Mouse (Mus musculus) stomach, embryonic 15.5 days (tissue): ENCODE data around the gene Nop56. TPM values are rescaled to one million over a fixed set of nuclear protein-coding genes. Genes with fewer than 3 reads are reported as not detected.
A peak's percentile ranks its signal among the peaks of the same experiment; 100 is the strongest.

Experiments used
- ATAC-seq: fragments of 200-750 bp; cut with Nextera tagmentation; 2 replicates; pipeline ENCODE4 v1.8.0; 2017; ENCODE audit warnings: low read depth, moderate number of reproducible peaks, moderate TSS enrichment; ENCODE audit not compliant: insufficient read depth, low FRiP score
- H3K27ac ChIP-seq: fragments of 300-500 bp; sonication (generic); 2 replicates; pipeline ENCODE4 v1.5.1; 2015; ENCODE audit warnings: mild to moderate bottlenecking, inconsistent platforms
- H3K27me3 ChIP-seq: fragments of 300-500 bp; sonication (generic); replicated peaks from 2 replicates; pipeline ENCODE4 v1.6.1; 2015; ENCODE audit warnings: inconsistent platforms
- H3K36me3 ChIP-seq: fragments of 300-500 bp; sonication (generic); 2 replicates; pipeline ENCODE4 v1.6.1; 2015; ENCODE audit warnings: inconsistent platforms
- H3K4me1 ChIP-seq: fragments of 300-500 bp; sonication (generic); 2 replicates; pipeline ENCODE4 v1.6.1; 2015; ENCODE audit warnings: inconsistent platforms
- H3K4me2 ChIP-seq: fragments of 300-500 bp; sonication (generic); 2 replicates; pipeline ENCODE4 v1.6.1; 2015; ENCODE audit warnings: mild to moderate bottlenecking, inconsistent platforms
- H3K4me3 ChIP-seq: fragments of 300-500 bp; sonication (generic); replicated peaks from 2 replicates; pipeline ENCODE4 v1.5.1; 2015; ENCODE audit warnings: inconsistent platforms
- H3K9ac ChIP-seq: fragments of 300-500 bp; sonication (generic); 2 replicates; pipeline ENCODE4 v1.6.1; 2015; ENCODE audit warnings: inconsistent platforms
- H3K9me3 ChIP-seq: fragments of 300-500 bp; sonication (generic); 2 replicates; pipeline ENCODE4 v1.6.1; 2016; ENCODE audit warnings: inconsistent platforms
- WGBS: fragments of 180-500 bp; shearing (Covaris S2); methylation state at CpG from one replicate; pipeline ENCODE4 v1.1.7; 2015; 5-methylcytosine and 5-hydroxymethylcytosine counted together
- polyA plus RNA-seq: library from polyadenylated mRNA; unstranded; fragments of >200 nt; fragmentation: Nextera tagmentation; extraction: Ambion mirVana; gene quantifications from 2 replicates; pipeline ENCODE4 v1.2.1, GENCODE M21; 2015

The Nop56 gene
- polyA plus RNA-seq, 1 experiment from 2014 or later: 287 TPM

DNA sequence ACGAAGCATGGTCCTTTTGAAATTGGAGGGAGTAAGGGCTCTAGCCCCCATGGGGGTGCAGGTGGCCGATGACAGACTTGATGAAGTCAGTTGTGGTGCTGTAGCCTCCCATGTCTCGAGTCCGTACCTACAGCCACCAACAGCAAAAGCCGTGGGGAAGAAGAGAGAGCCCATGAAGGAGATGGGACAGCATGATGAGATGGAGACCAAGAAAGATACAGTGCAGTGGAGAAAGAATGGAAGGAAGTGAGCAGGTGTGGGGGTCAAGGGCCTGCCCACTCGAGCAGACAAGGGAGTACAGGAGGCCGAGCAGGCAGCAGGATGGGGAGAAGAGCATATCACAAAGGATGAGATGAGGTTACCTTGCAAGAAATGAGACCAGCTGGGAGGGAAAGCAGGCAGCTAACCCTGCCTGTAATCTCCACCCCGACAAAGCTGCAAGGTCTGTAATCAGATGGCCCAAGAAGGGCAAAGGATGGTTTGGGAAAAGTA lies 5.4 kb downstream of the Nop56 start:
- 41% methylated on average over 8 of the region's 8 CpGs for WGBS
- Histone ChIP-seq H3K9ac (no peak overlapping the region), H3K36me3 (peaks cover 57% of the 10 kb centered on the region), H3K27ac (no peak overlapping the region), H3K4me2 (no peak overlapping the region), H3K4me3 (no peak overlapping the region), H3K9me3 (no peaks in the 10 kb centered on the region), H3K4me1 (peaks cover 27% of the 10 kb centered on the region), H3K27me3 (no peaks in the 10 kb centered on the region)
- ATAC-seq: no peak

DNA sequence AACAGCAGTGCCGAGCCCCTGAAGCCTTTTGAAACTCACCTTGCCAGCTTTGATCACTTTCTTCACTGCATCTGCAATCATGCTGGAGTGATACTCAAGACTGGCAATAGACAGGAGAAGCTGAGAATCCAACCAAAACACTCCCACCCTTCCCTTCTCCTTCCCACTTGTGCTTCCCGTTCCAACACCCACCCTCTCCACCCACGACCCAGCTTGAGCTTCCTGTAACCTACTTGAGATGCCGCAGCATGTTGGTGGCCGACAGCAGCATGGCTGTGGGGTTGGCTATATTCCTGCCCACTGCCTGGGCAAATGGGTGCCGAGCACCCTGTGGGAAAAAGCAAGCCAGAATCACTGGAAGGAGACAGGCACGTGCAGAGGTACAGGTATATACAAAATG lies 6.0 kb downstream of the Nop56 start:
- ATAC-seq: no peak
- Histone ChIP-seq H3K9me3 (no peaks in the 10 kb centered on the region), H3K9ac (no peak overlapping the region), H3K36me3 (peaks cover 57% of the 10 kb centered on the region), H3K4me2 (no peak overlapping the region), H3K27ac (no peak overlapping the region), H3K4me3 (no peak overlapping the region), H3K27me3 (no peaks in the 10 kb centered on the region), H3K4me1 (peaks cover 27% of the 10 kb centered on the region)
- WGBS: 51% methylated on average over 7 of the region's 7 CpGs

DNA sequence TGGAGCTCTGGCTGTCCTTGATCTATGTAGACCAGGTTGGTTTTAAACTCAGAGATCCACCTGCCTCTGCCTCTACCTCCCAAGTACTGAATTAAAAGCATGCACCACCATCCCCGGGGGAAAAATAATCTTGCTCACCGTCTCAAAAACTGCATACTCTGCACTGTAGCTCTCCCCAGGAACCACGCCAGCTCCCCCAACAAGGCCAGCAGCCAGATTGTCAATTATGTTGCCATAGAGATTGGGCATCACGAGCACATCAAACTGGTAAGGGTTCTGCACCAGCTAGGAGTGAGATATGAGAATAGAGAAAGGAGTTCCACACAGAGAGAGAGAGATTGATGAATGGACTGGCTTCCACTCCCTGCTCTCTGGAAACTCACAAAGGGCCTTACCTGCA lies 6.6 kb downstream of the Nop56 start:
- no peak overlapping the region for H3K4me2 ChIP-seq
- H3K36me3 ChIP-seq: peaks cover 52% of the 10 kb centered on the region
- WGBS: 64% methylated on average over 4 of the region's 4 CpGs

DNA sequence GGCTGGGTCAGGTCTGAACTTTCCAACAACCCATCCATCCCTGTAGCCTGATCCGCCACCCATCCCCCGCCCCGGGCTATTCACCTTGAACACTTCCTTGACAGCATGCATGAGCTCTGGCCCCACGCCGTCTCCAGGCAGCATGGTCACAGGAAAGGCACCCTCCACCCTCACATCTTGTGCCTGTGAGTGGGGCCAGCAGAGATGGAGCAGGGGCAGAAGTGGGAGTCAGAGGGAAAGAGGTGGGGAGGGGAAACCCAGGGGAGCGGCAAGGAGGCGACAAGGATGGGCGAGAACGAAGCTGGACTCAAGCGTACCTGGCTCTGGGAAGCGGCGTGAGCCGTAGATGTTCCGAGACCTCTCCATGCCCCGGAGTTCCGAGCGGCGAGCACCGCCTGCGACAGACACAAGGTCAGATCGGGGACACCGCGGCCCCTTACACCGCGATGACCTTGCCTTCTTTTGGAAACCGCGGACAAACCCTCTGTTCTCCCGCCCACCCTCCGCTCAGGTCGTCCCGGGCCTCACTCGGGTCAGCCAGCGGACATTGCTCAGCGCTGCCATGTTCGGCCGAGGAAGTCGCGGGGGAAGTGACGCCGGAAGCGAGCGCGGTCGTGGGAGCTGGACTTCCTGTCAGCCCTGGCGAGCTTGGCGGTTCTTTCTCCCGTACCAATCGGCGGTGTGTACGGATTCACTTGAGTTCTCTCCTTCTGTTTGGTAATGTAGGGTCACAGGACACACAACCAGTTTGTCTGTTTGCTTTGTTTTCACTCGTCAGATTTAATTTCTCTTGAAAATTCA lies 9.8 kb downstream of the Nop56 start, which contains the start of gene Idh3b:
TSS of gene Idh3b (minus strand) at position 694 of the 801 bp plus-strand sequence.
- peak within 1 kb of the TSS; percentile 82 for H3K4me3 ChIP-seq
- 1% methylated on average over 51 of the region's 51 CpGs for WGBS
- ATAC-seq: peak; percentile 89

More for the DNA sequence above, 6.6 kb downstream of the Nop56 start:
- H3K4me3 ChIP-seq: no peak overlapping the region
- H3K9ac ChIP-seq: no peak overlapping the region
- no peaks in the 10 kb centered on the region for H3K27me3 ChIP-seq
- ATAC-seq: no peak
- no peak overlapping the region for H3K27ac ChIP-seq
- H3K9me3 ChIP-seq: no peaks in the 10 kb centered on the region
- peaks cover 21% of the 10 kb centered on the region; the same call in 1 of the 2 replicates for H3K4me1 ChIP-seq

DNA sequence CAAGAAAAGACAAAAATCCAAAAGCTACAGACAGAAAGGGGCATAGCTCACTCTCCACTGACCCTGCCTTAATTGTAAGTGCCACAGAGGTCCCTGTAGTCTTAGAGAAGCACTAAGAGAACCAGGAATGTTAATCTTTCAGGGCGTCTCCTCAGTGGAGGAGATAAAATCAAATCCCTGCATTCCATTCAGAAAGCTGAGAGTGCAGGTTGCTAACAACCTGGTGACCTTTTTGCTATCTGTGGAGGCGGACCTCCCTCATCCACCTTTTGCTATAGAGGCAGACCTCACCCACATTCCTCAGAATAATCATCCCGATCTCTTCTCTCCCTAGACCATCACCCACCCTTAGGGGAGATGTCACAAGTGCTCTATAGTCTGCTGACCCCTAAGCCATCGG lies 14.9 kb downstream of the Nop56 start:
- Histone ChIP-seq H3K27me3 (no peaks in the 10 kb centered on the region; the same call in 1 of the 2 replicates), H3K4me3 (no peak overlapping the region), H3K4me1 (peaks cover 8% of the 10 kb centered on the region; the same call in 1 of the 2 replicates), H3K9me3 (no peaks in the 10 kb centered on the region), H3K9ac (no peak overlapping the region), H3K27ac (no peak overlapping the region), H3K36me3 (no peaks in the 10 kb centered on the region), H3K4me2 (no peak overlapping the region)
- ATAC-seq: no peak
- 43% methylated on average over 4 of the region's 4 CpGs for WGBS

More for the DNA sequence above, 9.8 kb downstream of the Nop56 start, which contains the start of gene Idh3b:
- Histone ChIP-seq H3K9me3 (no peaks in the 10 kb centered on the region), H3K27me3 (no peaks in the 10 kb centered on the region), H3K4me2 (peak within 1 kb of the TSS; percentile 85), H3K27ac (peak within 1 kb of the TSS; percentile 77), H3K36me3 (peaks cover 25% of the 10 kb centered on the region), H3K4me1 (0 out of 2 replicates have a peak, but pooled peaks cover 8% of the 10 kb centered on the region), H3K9ac (peak within 1 kb of the TSS; percentile 81)

DNA sequence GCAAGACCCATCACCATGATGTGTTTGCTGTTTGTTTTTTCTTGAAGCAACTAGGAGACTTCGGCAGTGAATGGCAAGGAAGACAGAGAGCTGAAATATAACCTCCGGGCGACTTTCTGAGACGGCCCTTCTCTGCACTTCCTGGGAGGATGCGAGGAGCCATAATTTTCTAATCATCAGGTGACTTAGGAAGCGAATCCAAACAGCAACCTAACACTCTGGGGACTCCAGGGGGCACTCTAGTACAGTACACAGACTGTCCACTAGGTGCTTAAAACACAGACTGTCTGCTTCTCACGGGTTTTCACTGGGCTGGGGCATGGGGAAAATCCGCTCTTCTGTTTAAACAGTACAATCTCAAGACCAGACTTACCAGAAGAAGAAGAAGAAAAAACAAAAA lies 17.2 kb downstream of the Nop56 start:
- H3K9me3 ChIP-seq: no peaks in the 10 kb centered on the region
- no peak overlapping the region for H3K4me3 ChIP-seq
- peaks cover 22% of the 10 kb centered on the region for H3K4me1 ChIP-seq
- no peaks in the 10 kb centered on the region for H3K36me3 ChIP-seq
- peak; percentile 13; the same call in 1 of the 2 replicates for ATAC-seq
- H3K27ac ChIP-seq: no peak overlapping the region
- peak overlapping the region; percentile 23; the same call in 1 of the 2 replicates for H3K4me2 ChIP-seq
- peaks cover 12% of the 10 kb centered on the region; the same call in 1 of the 2 replicates for H3K27me3 ChIP-seq
- no peak overlapping the region for H3K9ac ChIP-seq
- 7% methylated on average over 8 of the region's 8 CpGs for WGBS

DNA sequence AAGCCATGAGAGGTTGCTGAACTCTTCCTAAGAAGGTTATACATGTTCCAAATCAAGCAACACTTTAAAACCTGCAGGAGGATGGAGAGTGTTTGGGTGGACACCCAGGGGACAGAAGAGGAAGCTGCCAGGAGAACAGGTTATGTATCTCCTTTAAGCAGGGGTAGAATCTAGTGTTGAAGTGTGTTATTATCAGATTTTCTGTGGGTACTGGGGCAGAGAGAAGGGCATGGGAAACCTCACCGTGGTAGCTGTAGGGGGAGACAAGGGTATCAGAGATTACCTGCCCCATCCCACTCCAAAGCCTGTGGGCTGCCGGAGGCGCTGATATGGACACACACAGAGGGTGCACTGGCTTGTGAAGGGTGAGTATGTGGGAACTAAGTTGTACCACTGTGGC lies 18.8 kb downstream of the Nop56 start:
- Histone ChIP-seq H3K9me3 (no peaks in the 10 kb centered on the region), H3K4me2 (no peak overlapping the region), H3K27me3 (peaks cover 13% of the 10 kb centered on the region; the same call in 1 of the 2 replicates), H3K27ac (no peak overlapping the region), H3K4me1 (peaks cover 27% of the 10 kb centered on the region), H3K9ac (no peak overlapping the region), H3K36me3 (no peaks in the 10 kb centered on the region), H3K4me3 (no peak overlapping the region)
- ATAC-seq: no peak
- WGBS: 54% methylated on average over 3 of the region's 3 CpGs

DNA sequence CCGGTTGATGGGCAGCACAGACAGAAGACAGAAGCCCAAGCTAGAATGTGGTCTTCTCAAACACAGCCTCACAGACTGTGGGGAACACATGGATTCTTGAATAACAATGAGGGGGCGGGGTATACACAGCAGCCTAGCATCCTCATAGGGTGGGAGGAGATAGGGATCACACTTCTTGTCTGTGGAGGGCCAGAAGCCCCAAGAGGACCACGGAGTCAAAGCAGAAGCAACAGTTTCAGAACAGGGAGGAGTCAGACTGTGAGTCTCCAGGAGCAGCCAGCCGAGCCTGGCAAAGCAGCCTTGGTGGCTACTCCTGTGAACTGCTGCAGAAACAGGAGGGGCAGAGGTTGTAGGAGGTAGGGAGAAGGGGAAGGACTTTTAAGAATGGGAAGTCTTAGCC lies 19.3 kb downstream of the Nop56 start:
- 5% methylated on average over 4 of the region's 4 CpGs for WGBS
- peaks cover 13% of the 10 kb centered on the region; the same call in 1 of the 2 replicates for H3K27me3 ChIP-seq

DNA sequence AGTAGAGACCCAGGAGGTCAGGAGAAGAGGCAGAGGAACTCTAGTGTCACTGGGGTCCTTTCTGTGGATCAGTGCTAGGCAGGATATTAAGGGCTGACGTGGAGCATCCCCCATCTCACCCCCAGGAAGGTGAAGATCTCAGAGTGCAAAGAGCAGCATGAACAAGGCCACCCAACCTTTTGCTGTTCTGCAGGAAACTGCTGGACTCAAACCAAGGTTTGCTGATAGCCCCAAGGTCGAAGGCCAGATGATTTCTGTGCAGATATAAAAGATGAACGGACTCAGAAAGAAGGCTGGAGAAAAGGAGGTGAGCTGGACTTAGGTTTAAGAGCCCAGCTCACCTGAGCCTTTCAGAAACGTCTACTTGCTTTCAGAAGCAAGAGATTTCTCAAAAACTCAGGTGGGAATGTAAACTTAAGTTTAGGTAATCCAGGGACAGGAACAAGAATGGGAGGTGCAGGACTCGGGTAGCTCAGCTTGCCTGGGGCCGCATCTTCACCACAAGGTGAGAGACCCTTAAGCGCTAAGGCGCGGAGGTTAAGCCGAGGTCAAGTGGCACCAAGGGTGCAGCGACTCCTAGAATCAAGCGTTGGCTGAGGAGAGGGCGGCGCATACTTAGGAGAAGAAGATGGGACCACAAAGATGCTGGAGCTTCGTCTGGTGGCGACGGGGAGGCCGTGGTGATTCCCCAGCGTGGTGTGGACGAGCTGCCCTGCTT lies 20.1 kb downstream of the Nop56 start:
- Histone ChIP-seq H3K36me3 (no peaks in the 10 kb centered on the region), H3K4me2 (peak overlapping the region; percentile 79), H3K4me3 (peak overlapping the region; percentile 74), H3K9ac (peak overlapping the region; percentile 56; the same call in 1 of the 2 replicates), H3K27me3 (peaks cover 13% of the 10 kb centered on the region; the same call in 1 of the 2 replicates), H3K9me3 (no peaks in the 10 kb centered on the region), H3K4me1 (peaks cover 27% of the 10 kb centered on the region), H3K27ac (no peak overlapping the region)
- WGBS: 12% methylated on average over 20 of the region's 20 CpGs
- ATAC-seq: no peak

More for the DNA sequence above, 19.3 kb downstream of the Nop56 start:
- Histone ChIP-seq H3K9me3 (no peaks in the 10 kb centered on the region), H3K9ac (no peak overlapping the region), H3K4me2 (0 out of 2 replicates have a peak overlapping the region, but pooled peaks have one; percentile 1), H3K4me3 (no peak overlapping the region), H3K4me1 (peaks cover 27% of the 10 kb centered on the region), H3K27ac (no peak overlapping the region), H3K36me3 (no peaks in the 10 kb centered on the region)
- no peak for ATAC-seq

DNA sequence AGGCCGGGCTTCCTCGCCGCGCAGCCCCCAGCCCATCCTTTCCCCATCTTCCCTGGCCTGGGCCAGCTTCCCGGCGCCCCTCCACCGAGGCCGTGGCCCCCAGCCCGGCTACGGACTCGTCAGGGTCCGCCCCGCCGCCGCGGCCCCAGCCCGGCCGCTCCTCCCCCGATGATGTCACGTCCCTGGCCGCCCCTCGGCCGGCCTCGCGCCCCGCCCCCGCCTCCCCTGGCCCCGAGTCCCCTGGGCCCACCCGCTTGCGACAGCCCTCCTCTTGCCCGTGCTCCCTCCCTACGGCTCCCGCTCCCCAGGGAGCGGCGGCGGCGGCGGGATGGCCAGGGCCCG lies 20.7 kb downstream of the Nop56 start, which contains the start of gene Ebf4:
TSS of gene Ebf4 (plus strand) at position 234 of the 342 bp plus-strand sequence.
- Histone ChIP-seq H3K4me2 (peak within 1 kb of the TSS; percentile 79), H3K4me1 (peaks cover 27% of the 10 kb centered on the region), H3K36me3 (no peaks in the 10 kb centered on the region), H3K9ac (peak within 1 kb of the TSS; percentile 56), H3K9me3 (no peaks in the 10 kb centered on the region), H3K27me3 (peaks cover 13% of the 10 kb centered on the region; the same call in 1 of the 2 replicates), H3K4me3 (peak within 1 kb of the TSS; percentile 74), H3K27ac (peak within 1 kb of the TSS; percentile 59)
- peak; percentile 76 for ATAC-seq
- WGBS: 2% methylated on average over 30 of the region's 39 CpGs

DNA sequence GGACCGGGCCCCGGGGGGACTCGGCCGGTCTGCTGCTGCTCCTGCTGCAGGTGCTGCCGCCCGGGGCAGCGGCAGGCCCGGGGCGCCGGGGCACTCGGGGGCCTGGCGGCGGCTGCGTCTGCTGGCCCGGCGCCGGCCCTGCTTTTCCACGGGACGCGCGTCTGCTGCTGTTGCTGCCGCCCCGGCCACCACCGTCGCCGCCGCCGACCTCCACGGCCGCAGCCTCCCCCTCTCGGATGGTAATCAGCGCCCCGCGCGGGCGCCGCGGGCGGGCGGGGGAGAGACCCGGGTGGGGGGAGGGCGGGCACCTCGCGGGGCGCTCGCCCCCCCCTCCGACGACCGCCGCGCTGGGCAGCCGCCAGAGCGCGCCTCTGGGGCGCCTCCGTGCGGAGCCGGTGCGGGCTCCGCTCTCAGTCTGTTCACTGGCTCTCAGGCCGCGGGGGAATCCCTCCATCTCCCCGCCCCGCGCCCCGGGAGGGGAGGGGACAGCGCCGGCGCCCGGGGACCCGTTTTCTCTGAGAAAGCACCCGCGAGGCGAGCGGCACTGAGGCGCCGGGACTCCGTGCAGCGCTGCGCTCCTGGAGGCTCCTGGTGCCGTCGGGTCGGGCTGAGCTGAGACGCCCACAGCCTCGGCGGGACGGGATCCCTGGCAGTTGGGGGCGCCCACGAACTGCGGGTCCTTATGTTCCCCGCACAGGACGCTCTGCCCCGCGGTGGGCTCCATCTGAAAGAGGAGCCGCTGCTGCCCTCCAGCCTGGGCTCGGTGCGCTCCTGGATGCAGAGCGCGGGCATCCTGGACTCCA lies 21.3 kb downstream of the Nop56 start:
- peak overlapping the region; percentile 74 for H3K4me3 ChIP-seq
- peaks cover 13% of the 10 kb centered on the region; the same call in 1 of the 2 replicates for H3K27me3 ChIP-seq
- H3K4me2 ChIP-seq: peak overlapping the region; percentile 79
- H3K4me1 ChIP-seq: peaks cover 27% of the 10 kb centered on the region
- no peaks in the 10 kb centered on the region for H3K36me3 ChIP-seq
- H3K9me3 ChIP-seq: no peaks in the 10 kb centered on the region
- peak overlapping the region; percentile 59 for H3K27ac ChIP-seq
- H3K9ac ChIP-seq: peak overlapping the region; percentile 56
- peak; percentile 47; the same call in 1 of the 2 replicates for ATAC-seq
- WGBS: under 1% methylated on average over 65 of the region's 99 CpGs
